Mouse (Mus musculus) forebrain, embryonic 15.5 days (tissue): ENCODE measurements around the gene Oxct2a. TPM values are rescaled to one million over a fixed set of nuclear protein-coding genes. Genes with fewer than 3 reads are reported as not detected.

Experiments used
- ATAC-seq: fragments of 200-750 bp; cut with Nextera tagmentation; replicated peaks from 2 replicates; pipeline ENCODE4 v1.8.0; 2017; ENCODE audit warnings: mild to moderate bottlenecking, moderate TSS enrichment, moderate library complexity
- H3K27ac ChIP-seq: fragments of 300-500 bp; sonication (generic); replicated peaks from 2 replicates; pipeline ENCODE4 v1.5.1; 2015; ENCODE audit warnings: mild to moderate bottlenecking, inconsistent platforms
- H3K27me3 ChIP-seq: fragments of 300-500 bp; sonication (generic); 2 replicates; pipeline ENCODE4 v1.6.1; 2015; ENCODE audit warnings: inconsistent platforms
- H3K36me3 ChIP-seq: fragments of 300-500 bp; sonication (generic); 2 replicates; pipeline ENCODE4 v1.6.1; 2015; ENCODE audit warnings: mild to moderate bottlenecking, inconsistent platforms
- H3K4me1 ChIP-seq: fragments of 300-500 bp; sonication (generic); 2 replicates; pipeline ENCODE4 v1.6.1; 2015; ENCODE audit warnings: inconsistent platforms
- H3K4me2 ChIP-seq: fragments of 300-500 bp; sonication (generic); replicated peaks from 2 replicates; pipeline ENCODE4 v1.6.1; 2015; ENCODE audit warnings: mild to moderate bottlenecking, inconsistent platforms
- H3K4me3 ChIP-seq: fragments of 300-500 bp; sonication (generic); 2 replicates; pipeline ENCODE4 v1.5.1; 2015; ENCODE audit warnings: mild to moderate bottlenecking, inconsistent platforms
- H3K9ac ChIP-seq: fragments of 300-500 bp; sonication (generic); replicated peaks from 2 replicates; pipeline ENCODE4 v1.6.1; 2015; ENCODE audit warnings: mild to moderate bottlenecking, inconsistent platforms
- H3K9me3 ChIP-seq: fragments of 300-500 bp; sonication (generic); 2 replicates; pipeline ENCODE4 v1.6.1; 2016; ENCODE audit warnings: inconsistent platforms
- WGBS: fragments of 180-500 bp; shearing (Covaris S2); methylation state at CpG from one replicate; pipeline ENCODE4 v1.1.7; 2015; ENCODE audit warnings: mixed read lengths; 5-methylcytosine and 5-hydroxymethylcytosine counted together
- polyA plus RNA-seq: library from polyadenylated mRNA; unstranded; fragments of >200 nt; fragmentation: Nextera tagmentation; extraction: Ambion mirVana; gene quantifications from 2 replicates; pipeline ENCODE4 v1.2.1, GENCODE M21; 2015

Oxct2a gene
- polyA plus RNA-seq, result not detected in 2 replicates

- H3K4me2 ChIP-seq, result peak within 1 kb of the TSS; percentile 37
- 16% methylated on average over 13 of the region's 13 CpGs for WGBS
- no peak for ATAC-seq
- H3K9me3 ChIP-seq, result no peaks in the 10 kb centered on the region
- H3K36me3 ChIP-seq, result no peaks in the 10 kb centered on the region
- H3K4me3 ChIP-seq, result peak within 1 kb of the TSS; percentile 27
- peaks cover 13% of the 10 kb centered on the region; the same call in 1 of the 2 replicates for H3K27me3 ChIP-seq
- H3K9ac ChIP-seq, result no peak within 1 kb of the TSS
- H3K4me1 ChIP-seq, result no peaks in the 10 kb centered on the region
- H3K27ac ChIP-seq, result no peak within 1 kb of the TSS
Observed at GRCm38 (mm10) chr4:123323534-123323933, at the start of gene Oxct2a. Gene Oxct2a, minus strand, starts transcription at chr4:123323634.

- H3K4me2 ChIP-seq, result no peak overlapping the region
- H3K27ac ChIP-seq, result no peak overlapping the region
- H3K27me3 ChIP-seq, result no peaks in the 10 kb centered on the region
- H3K36me3 ChIP-seq, result peaks cover 89% of the 10 kb centered on the region
- no peaks in the 10 kb centered on the region for H3K9me3 ChIP-seq
- WGBS, result 94% methylated on average over 4 of the region's 4 CpGs
- H3K4me1 ChIP-seq, result no peaks in the 10 kb centered on the region
- H3K9ac ChIP-seq, result no peak overlapping the region
- no peak for ATAC-seq
- no peak overlapping the region for H3K4me3 ChIP-seq
Observed at GRCm38 (mm10) chr4:123363555-123363954, 40.1 kb upstream of the Oxct2a start.

- ATAC-seq, result no peak
- H3K4me2 ChIP-seq, result no peak overlapping the region
- H3K27ac ChIP-seq, result no peak overlapping the region
- H3K9ac ChIP-seq, result no peak overlapping the region
- no peaks in the 10 kb centered on the region for H3K9me3 ChIP-seq
- WGBS, result 95% methylated on average over 12 of the region's 12 CpGs
- peaks cover 83% of the 10 kb centered on the region for H3K36me3 ChIP-seq
- H3K4me3 ChIP-seq, result no peak overlapping the region
- H3K4me1 ChIP-seq, result no peaks in the 10 kb centered on the region
- no peaks in the 10 kb centered on the region for H3K27me3 ChIP-seq
Observed at GRCm38 (mm10) chr4:123360771-123361170, 37.3 kb upstream of the Oxct2a start.

- no peak for ATAC-seq
- WGBS, result 94% methylated on average over 7 of the region's 7 CpGs
- H3K36me3 ChIP-seq, result peaks cover 85% of the 10 kb centered on the region
Observed at GRCm38 (mm10) chr4:123358613-123359012, 35.2 kb upstream of the Oxct2a start.

GRCm38 (mm10) chr4:123355941-123356340, 32.5 kb upstream of the Oxct2a start:
- Histone ChIP-seq H3K27me3 (no peaks in the 10 kb centered on the region), H3K9me3 (no peaks in the 10 kb centered on the region), H3K4me1 (no peaks in the 10 kb centered on the region), H3K4me2 (no peak overlapping the region), H3K4me3 (no peak overlapping the region), H3K9ac (no peak overlapping the region), H3K36me3 (peaks cover 82% of the 10 kb centered on the region), H3K27ac (no peak overlapping the region)
- no peak for ATAC-seq
- 93% methylated on average over 8 of the region's 8 CpGs for WGBS

More at GRCm38 (mm10) chr4:123358613-123359012, 35.2 kb upstream of the Oxct2a start:
- no peaks in the 10 kb centered on the region for H3K9me3 ChIP-seq
- H3K4me2 ChIP-seq, result no peak overlapping the region
- H3K4me3 ChIP-seq, result no peak overlapping the region
- no peak overlapping the region for H3K27ac ChIP-seq
- no peak overlapping the region for H3K9ac ChIP-seq
- no peaks in the 10 kb centered on the region for H3K27me3 ChIP-seq
- no peaks in the 10 kb centered on the region for H3K4me1 ChIP-seq

GRCm38 (mm10) chr4:123353271-123353877, 29.9 kb upstream of the Oxct2a start:
- Histone ChIP-seq H3K4me1 (no peaks in the 10 kb centered on the region), H3K4me2 (no peak overlapping the region), H3K27me3 (no peaks in the 10 kb centered on the region), H3K9me3 (no peaks in the 10 kb centered on the region), H3K36me3 (peaks cover 87% of the 10 kb centered on the region), H3K4me3 (no peak overlapping the region), H3K27ac (no peak overlapping the region), H3K9ac (no peak overlapping the region)
- no peak for ATAC-seq
- 87% methylated on average over 10 of the region's 10 CpGs for WGBS

- peaks cover 43% of the 10 kb centered on the region for H3K27me3 ChIP-seq
- H3K4me3 ChIP-seq, result peak overlapping the region; percentile 57
- no peak overlapping the region for H3K27ac ChIP-seq
- H3K4me1 ChIP-seq, result peaks cover 14% of the 10 kb centered on the region
- peak overlapping the region; percentile 91 for H3K4me2 ChIP-seq
- ATAC-seq, result 0 out of 2 replicates have a peak, but pooled peaks have one; percentile 20
- H3K36me3 ChIP-seq, result peaks cover 5% of the 10 kb centered on the region; the same call in 1 of the 2 replicates
- H3K9me3 ChIP-seq, result no peaks in the 10 kb centered on the region
- WGBS, result 8% methylated on average over 6 of the region's 6 CpGs
- H3K9ac ChIP-seq, result no peak overlapping the region
Observed at GRCm38 (mm10) chr4:123343471-123343789, 20.0 kb upstream of the Oxct2a start.

GRCm38 (mm10) chr4:123342642-123343470, 19.4 kb upstream of the Oxct2a start, which contains the start of gene Bmp8a:
Gene Bmp8a, minus strand, starts transcription at chr4:123343252.
- no peaks in the 10 kb centered on the region for H3K9me3 ChIP-seq
- peaks cover 14% of the 10 kb centered on the region for H3K4me1 ChIP-seq
- peaks cover 43% of the 10 kb centered on the region for H3K27me3 ChIP-seq
- no peak within 1 kb of the TSS for H3K27ac ChIP-seq
- peak within 1 kb of the TSS; percentile 91 for H3K4me2 ChIP-seq
- under 1% methylated on average over 65 of the region's 65 CpGs for WGBS
- peak within 1 kb of the TSS; percentile 24; the same call in 1 of the 2 replicates for H3K9ac ChIP-seq
- ATAC-seq, result peak; percentile 89
- peak within 1 kb of the TSS; percentile 57 for H3K4me3 ChIP-seq
- no peaks in the 10 kb centered on the region for H3K36me3 ChIP-seq

GRCm38 (mm10) chr4:123342091-123342641, 18.7 kb upstream of the Oxct2a start:
- peak; percentile 18 for ATAC-seq
- Histone ChIP-seq H3K9me3 (no peaks in the 10 kb centered on the region), H3K27ac (no peak overlapping the region), H3K4me1 (peaks cover 14% of the 10 kb centered on the region), H3K36me3 (no peaks in the 10 kb centered on the region), H3K4me2 (peak overlapping the region; percentile 91), H3K27me3 (peaks cover 43% of the 10 kb centered on the region), H3K4me3 (peak overlapping the region; percentile 57), H3K9ac (peak overlapping the region; percentile 24; the same call in 1 of the 2 replicates)
- WGBS, result 3% methylated on average over 43 of the region's 43 CpGs

GRCm38 (mm10) chr4:123340232-123340631, 16.8 kb upstream of the Oxct2a start:
- ATAC-seq, result no peak
- Histone ChIP-seq H3K36me3 (no peaks in the 10 kb centered on the region), H3K4me3 (no peak overlapping the region), H3K9ac (no peak overlapping the region), H3K27me3 (peaks cover 43% of the 10 kb centered on the region), H3K9me3 (no peaks in the 10 kb centered on the region), H3K27ac (no peak overlapping the region), H3K4me2 (no peak overlapping the region), H3K4me1 (peaks cover 14% of the 10 kb centered on the region)
- 73% methylated on average over 5 of the region's 5 CpGs for WGBS

GRCm38 (mm10) chr4:123337693-123338092, 14.3 kb upstream of the Oxct2a start:
- WGBS, result 73% methylated on average over 4 of the region's 4 CpGs

More at GRCm38 (mm10) chr4:123337693-123338092, 14.3 kb upstream of the Oxct2a start:
- Histone ChIP-seq H3K36me3 (no peaks in the 10 kb centered on the region), H3K4me3 (no peak overlapping the region), H3K27me3 (peaks cover 23% of the 10 kb centered on the region), H3K9ac (no peak overlapping the region), H3K4me1 (peaks cover 6% of the 10 kb centered on the region), H3K27ac (no peak overlapping the region), H3K4me2 (no peak overlapping the region), H3K9me3 (no peaks in the 10 kb centered on the region)
- ATAC-seq, result no peak
